Mouse (Mus musculus): ENCODE measurements around the gene Olfr1420. TPM values are rescaled to one million over a fixed set of nuclear protein-coding genes. Genes with fewer than 3 reads are reported as not detected.

Gene Olfr1420
- not detected in 2 replicates for polyA plus RNA-seq (2012; rRNA removed)

GRCm38 (mm10) chr19:11886265-11886664 is at the start of gene Olfr1420:
Gene Olfr1420, plus strand, starts transcription at chr19:11886565.
- WGBS, result 56% methylated on average over 1 of the region's 1 CpGs

GRCm38 (mm10) chr19:11839119-11839518 is 47.2 kb upstream of the Olfr1420 start, which contains the start of gene Olfr1417:
Gene Olfr1417, minus strand, starts transcription at chr19:11839219.
- no peak for DNase-seq
- Histone ChIP-seq H3K27me3 (ENCODE audit: control insufficient read depth, insufficient read depth, low read length) (no peaks in the 10 kb centered on the region), H3K36me3 (ENCODE audit: control insufficient read depth, insufficient read depth, low read length) (no peaks in the 10 kb centered on the region), H3K4me3 (ENCODE audit: control insufficient read depth, insufficient read depth, low read length) (no peak within 1 kb of the TSS), H3K4me1 (replicated peaks; ENCODE audit: control insufficient read depth, insufficient read depth, low read length) (no peaks in the 10 kb centered on the region), H3K27ac (ENCODE audit: control insufficient read depth, insufficient read depth, low read length) (no peak within 1 kb of the TSS)
- WGBS, result 95% methylated on average over 4 of the region's 4 CpGs
- TF ChIP-seq POLR2A (IDR thresholded peaks at IDR 0.05; ENCODE audit: control insufficient read depth, extremely low read depth, insufficient read depth, low read length, poor library complexity) (no peak), CTCF (IDR thresholded peaks at IDR 0.05; ENCODE audit: borderline replicate concordance, control insufficient read depth, extremely low read depth, insufficient read depth, low read length, poor library complexity) (no peak)

More at GRCm38 (mm10) chr19:11886265-11886664, at the start of gene Olfr1420:
- no peaks in the 10 kb centered on the region for H3K36me3 ChIP-seq (ENCODE audit: control insufficient read depth, insufficient read depth, low read length)
- no peak for TF ChIP-seq POLR2A (IDR thresholded peaks at IDR 0.05; ENCODE audit: control insufficient read depth, extremely low read depth, insufficient read depth, low read length, poor library complexity)
- H3K4me3 ChIP-seq (ENCODE audit: control insufficient read depth, insufficient read depth, low read length), result no peak within 1 kb of the TSS
- no peaks in the 10 kb centered on the region for H3K4me1 ChIP-seq (replicated peaks; ENCODE audit: control insufficient read depth, insufficient read depth, low read length)
- DNase-seq, result no peak
- no peaks in the 10 kb centered on the region for H3K27me3 ChIP-seq (ENCODE audit: control insufficient read depth, insufficient read depth, low read length)
- no peak within 1 kb of the TSS for H3K27ac ChIP-seq (ENCODE audit: control insufficient read depth, insufficient read depth, low read length)

- H3K4me3 ChIP-seq (ENCODE audit: control insufficient read depth, insufficient read depth, low read length), result no peak overlapping the region
- no peaks in the 10 kb centered on the region for H3K4me1 ChIP-seq (replicated peaks; ENCODE audit: control insufficient read depth, insufficient read depth, low read length)
- no peaks in the 10 kb centered on the region for H3K36me3 ChIP-seq (ENCODE audit: control insufficient read depth, insufficient read depth, low read length)
- DNase-seq, result no peak
- 77% methylated on average over 4 of the region's 4 CpGs for WGBS
- H3K27me3 ChIP-seq (ENCODE audit: control insufficient read depth, insufficient read depth, low read length), result no peaks in the 10 kb centered on the region
- no peak overlapping the region for H3K27ac ChIP-seq (ENCODE audit: control insufficient read depth, insufficient read depth, low read length)
- TF ChIP-seq CTCF (IDR thresholded peaks at IDR 0.05; ENCODE audit: borderline replicate concordance, control insufficient read depth, extremely low read depth, insufficient read depth, low read length, poor library complexity), result no peak
- TF ChIP-seq POLR2A (IDR thresholded peaks at IDR 0.05; ENCODE audit: control insufficient read depth, extremely low read depth, insufficient read depth, low read length, poor library complexity), result no peak
These were observed 40.0 kb upstream of the Olfr1420 start for GRCm38 (mm10) chr19:11846333-11846732.

GRCm38 (mm10) chr19:11852652-11853051 is 33.7 kb upstream of the Olfr1420 start:
- Histone ChIP-seq H3K27ac (ENCODE audit: control insufficient read depth, insufficient read depth, low read length) (no peak overlapping the region), H3K36me3 (ENCODE audit: control insufficient read depth, insufficient read depth, low read length) (no peaks in the 10 kb centered on the region), H3K4me1 (replicated peaks; ENCODE audit: control insufficient read depth, insufficient read depth, low read length) (no peaks in the 10 kb centered on the region), H3K4me3 (ENCODE audit: control insufficient read depth, insufficient read depth, low read length) (no peak overlapping the region), H3K27me3 (ENCODE audit: control insufficient read depth, insufficient read depth, low read length) (no peaks in the 10 kb centered on the region)
- TF ChIP-seq CTCF (IDR thresholded peaks at IDR 0.05; ENCODE audit: borderline replicate concordance, control insufficient read depth, extremely low read depth, insufficient read depth, low read length, poor library complexity), result no peak
- TF ChIP-seq POLR2A (IDR thresholded peaks at IDR 0.05; ENCODE audit: control insufficient read depth, extremely low read depth, insufficient read depth, low read length, poor library complexity), result no peak
- no peak for DNase-seq
- 49% methylated on average over 4 of the region's 4 CpGs for whole genome bisulfite sequencing

- H3K27ac ChIP-seq (ENCODE audit: control insufficient read depth, insufficient read depth, low read length), result no peak overlapping the region
These were observed 31.5 kb upstream of the Olfr1420 start for GRCm38 (mm10) chr19:11854821-11855220.

GRCm38 (mm10) chr19:11856506-11856905 is 29.9 kb upstream of the Olfr1420 start:
- H3K36me3 ChIP-seq (ENCODE audit: control insufficient read depth, insufficient read depth, low read length), result no peaks in the 10 kb centered on the region
- no peaks in the 10 kb centered on the region for H3K27me3 ChIP-seq (ENCODE audit: control insufficient read depth, insufficient read depth, low read length)
- DNase-seq, result no peak
- no peaks in the 10 kb centered on the region for H3K4me1 ChIP-seq (replicated peaks; ENCODE audit: control insufficient read depth, insufficient read depth, low read length)
- TF ChIP-seq POLR2A (IDR thresholded peaks at IDR 0.05; ENCODE audit: control insufficient read depth, extremely low read depth, insufficient read depth, low read length, poor library complexity), result no peak
- TF ChIP-seq CTCF (IDR thresholded peaks at IDR 0.05; ENCODE audit: borderline replicate concordance, control insufficient read depth, extremely low read depth, insufficient read depth, low read length, poor library complexity), result no peak
- WGBS, result 89% methylated on average over 6 of the region's 6 CpGs
- no peak overlapping the region for H3K4me3 ChIP-seq (ENCODE audit: control insufficient read depth, insufficient read depth, low read length)
- no peak overlapping the region for H3K27ac ChIP-seq (ENCODE audit: control insufficient read depth, insufficient read depth, low read length)

More at GRCm38 (mm10) chr19:11854821-11855220, 31.5 kb upstream of the Olfr1420 start:
- Histone ChIP-seq H3K27me3 (ENCODE audit: control insufficient read depth, insufficient read depth, low read length) (no peaks in the 10 kb centered on the region), H3K36me3 (ENCODE audit: control insufficient read depth, insufficient read depth, low read length) (no peaks in the 10 kb centered on the region), H3K4me1 (replicated peaks; ENCODE audit: control insufficient read depth, insufficient read depth, low read length) (no peaks in the 10 kb centered on the region), H3K4me3 (ENCODE audit: control insufficient read depth, insufficient read depth, low read length) (no peak overlapping the region)
- no peak for DNase-seq
- 95% methylated on average over 2 of the region's 2 CpGs for WGBS
- TF ChIP-seq CTCF (IDR thresholded peaks at IDR 0.05; ENCODE audit: borderline replicate concordance, control insufficient read depth, extremely low read depth, insufficient read depth, low read length, poor library complexity) (no peak), POLR2A (IDR thresholded peaks at IDR 0.05; ENCODE audit: control insufficient read depth, extremely low read depth, insufficient read depth, low read length, poor library complexity) (no peak)

- TF ChIP-seq POLR2A (IDR thresholded peaks at IDR 0.05; ENCODE audit: control insufficient read depth, extremely low read depth, insufficient read depth, low read length, poor library complexity), result no peak
- TF ChIP-seq CTCF (IDR thresholded peaks at IDR 0.05; ENCODE audit: borderline replicate concordance, control insufficient read depth, extremely low read depth, insufficient read depth, low read length, poor library complexity), result no peak
- no peaks in the 10 kb centered on the region for H3K36me3 ChIP-seq (ENCODE audit: control insufficient read depth, insufficient read depth, low read length)
- no peak within 1 kb of the TSS for H3K27ac ChIP-seq (ENCODE audit: control insufficient read depth, insufficient read depth, low read length)
- DNase-seq, result no peak
- WGBS, result 93% methylated on average over 1 of the region's 1 CpGs
- no peaks in the 10 kb centered on the region for H3K27me3 ChIP-seq (ENCODE audit: control insufficient read depth, insufficient read depth, low read length)
- H3K4me1 ChIP-seq (replicated peaks; ENCODE audit: control insufficient read depth, insufficient read depth, low read length), result no peaks in the 10 kb centered on the region
- no peak within 1 kb of the TSS for H3K4me3 ChIP-seq (ENCODE audit: control insufficient read depth, insufficient read depth, low read length)
These were observed 25.4 kb upstream of the Olfr1420 start, which contains the start of gene Olfr1418 for GRCm38 (mm10) chr19:11860966-11861365. Gene Olfr1418, minus strand, starts transcription at chr19:11861066.

Data from thymus, adult 2 months (tissue).